Mouse (Mus musculus) left cerebral cortex, postnatal 4 days (tissue): ENCODE data around the gene Ccl25. TPM values are rescaled to one million over a fixed set of nuclear protein-coding genes. Genes with fewer than 3 reads are reported as not detected.
A peak's percentile ranks its signal among the peaks of the same experiment; 100 is the strongest.
"Not testable (repeated sequence)": the region's sequence is repeated elsewhere in the genome, so short reads cannot be mapped to it uniquely, and the experiment has no call there.

Experiments
- DNase-seq: peaks from one replicate; pipeline ENCODE4 v3.0.0-alpha.2; 2022
- intact Hi-C: fragments of 180-260 bp; cut with DNase I; formaldehyde crosslinking; loops from one replicate; pipeline ENCODE4 v1.15.1; 2025
- total RNA-seq, 2 experiments: library from RNA; stranded (reverse); gene quantifications; 2 replicates each; pipeline ENCODE4 v1.2.3; 2021

The Ccl25 gene
- total RNA-seq, 2 experiments from 2014 or later = 22.2 to 27.5 TPM

GRCm38 (mm10) chr8:4335678-4336077, 10.7 kb downstream of the Ccl25 start:
- DNase-seq = no peak
- intact Hi-C loops = no loop called here

DNA sequence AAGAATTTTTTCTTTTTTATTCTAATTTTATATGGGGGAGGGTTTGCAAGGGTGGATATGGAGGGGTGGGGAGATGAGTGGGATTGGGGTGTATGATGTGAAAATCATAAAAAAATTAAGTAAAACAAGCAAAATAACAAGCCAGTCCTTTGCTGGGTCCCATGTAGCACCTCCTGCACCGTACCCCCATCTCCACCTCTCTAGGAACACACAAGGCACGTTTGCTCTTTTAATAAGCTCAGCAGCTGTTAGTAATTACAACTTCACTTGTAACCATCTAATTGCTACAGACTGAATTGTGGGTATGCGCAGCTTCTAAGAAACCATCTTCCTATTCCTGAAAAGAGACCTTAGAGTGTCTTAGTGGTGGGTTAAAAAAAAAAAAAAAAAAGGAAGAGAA, 15.2 kb downstream of the Ccl25 start:
- intact Hi-C loops = no loop called here
- no peak for DNase-seq

DNA sequence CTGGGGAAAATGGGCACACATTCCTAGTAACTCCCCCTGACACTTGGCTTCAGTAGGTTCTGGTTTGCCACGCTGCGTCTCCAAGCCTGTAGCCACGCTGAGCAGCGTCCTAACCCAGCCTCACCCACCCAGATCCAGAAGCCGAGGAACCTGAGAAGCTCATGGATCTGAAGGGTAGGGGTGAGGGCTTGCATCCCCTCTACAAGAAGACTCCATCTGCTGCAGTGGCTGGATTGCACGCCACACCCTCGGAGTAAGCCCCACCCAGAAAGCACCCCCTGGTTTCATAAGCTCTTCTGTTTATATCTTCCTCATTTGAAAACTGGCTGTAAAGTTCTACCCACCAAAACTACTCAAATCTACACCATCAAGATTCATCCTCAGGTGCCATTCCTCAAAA, 22.7 kb downstream of the Ccl25 start:
- intact Hi-C loops = no loop called here
- DNase-seq = no peak

- DNase-seq = no peak
- intact Hi-C loops = no loop called here
Measured at GRCm38 (mm10) chr8:4348275-4348674, 23.3 kb downstream of the Ccl25 start.

GRCm38 (mm10) chr8:4349335-4349734, 24.3 kb downstream of the Ccl25 start:
- DNase-seq = no peak
- intact Hi-C loops = no loop called here

- no peak for DNase-seq
- intact Hi-C loops = no loop called here
Measured at GRCm38 (mm10) chr8:4350618-4351017, 25.6 kb downstream of the Ccl25 start.

GRCm38 (mm10) chr8:4352562-4352961, 27.6 kb downstream of the Ccl25 start:
- intact Hi-C loops, DNase-seq: not testable (repeated sequence)

DNA sequence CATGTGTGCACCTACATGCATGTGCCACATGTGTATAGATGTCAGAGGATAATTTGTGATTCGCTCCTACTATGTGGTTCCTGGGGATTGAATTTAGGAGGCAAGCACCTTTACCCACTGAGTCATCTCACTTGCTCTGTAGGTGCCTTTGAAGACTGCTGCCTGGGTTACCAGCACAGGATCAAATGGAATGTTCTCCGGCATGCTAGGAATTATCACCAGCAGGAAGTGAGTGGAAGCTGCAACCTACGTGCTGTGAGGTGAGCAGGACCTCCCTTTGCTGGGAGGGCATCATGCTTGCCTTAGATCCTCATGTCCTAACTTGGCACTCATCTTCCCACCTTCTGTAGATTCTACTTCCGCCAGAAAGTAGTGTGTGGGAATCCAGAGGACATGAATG, 28.7 kb downstream of the Ccl25 start:
- DNase-seq = no peak
- intact Hi-C loops = no loop called here

DNA sequence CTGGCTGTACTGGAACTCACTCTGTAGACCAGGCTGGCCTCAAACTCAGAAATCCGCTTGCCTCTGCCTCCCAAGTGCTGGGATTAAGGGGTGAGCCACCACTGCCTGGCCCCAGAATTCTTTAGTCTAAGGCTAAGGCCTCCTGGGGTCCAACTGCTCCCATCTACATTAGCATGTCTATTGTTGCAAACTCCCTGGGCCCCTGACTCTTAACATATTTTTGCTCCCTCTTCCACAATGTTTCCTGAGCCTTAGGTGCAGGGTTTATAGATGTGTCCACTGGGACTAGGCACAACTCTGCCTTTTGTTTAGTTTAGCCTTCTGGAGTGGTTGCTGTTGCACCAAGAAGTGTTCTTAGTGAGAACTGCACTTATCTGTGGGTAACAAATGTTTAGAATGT, 29.5 kb downstream of the Ccl25 start:
- no peak for DNase-seq
- intact Hi-C loops = no loop called here

- no peak for DNase-seq
- intact Hi-C loops = no loop called here
Measured at GRCm38 (mm10) chr8:4355455-4355854, 30.4 kb downstream of the Ccl25 start.

DNA sequence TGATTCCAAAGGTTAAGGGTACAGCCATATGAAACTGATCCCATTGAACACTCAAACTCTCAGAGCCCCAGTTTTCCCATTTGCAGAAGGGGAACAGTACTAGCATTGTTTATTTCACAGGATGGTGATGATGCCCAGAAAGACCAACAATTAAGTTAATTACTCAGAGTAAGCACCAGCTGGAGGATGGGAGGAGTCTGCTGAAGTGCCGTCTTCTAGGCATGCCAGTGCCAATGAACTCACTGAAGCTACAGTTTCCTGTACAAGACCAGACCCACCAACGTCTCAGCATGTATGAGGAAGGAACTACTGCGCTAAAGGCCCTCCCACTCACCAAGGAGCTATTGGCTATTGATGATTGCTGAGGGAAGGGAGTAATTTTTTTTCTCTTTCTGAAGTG, 34.4 kb downstream of the Ccl25 start:
- no peak for DNase-seq
- intact Hi-C loops = no loop called here

GRCm38 (mm10) chr8:4360922-4361321, 35.9 kb downstream of the Ccl25 start:
- intact Hi-C loops = no loop called here
- DNase-seq = no peak

- DNase-seq = no peak
- intact Hi-C loops = no loop called here
Measured at GRCm38 (mm10) chr8:4366189-4366588, 41.2 kb downstream of the Ccl25 start.

GRCm38 (mm10) chr8:4367808-4368207, 42.8 kb downstream of the Ccl25 start:
- intact Hi-C loops = no loop called here
- peak; percentile 69 for DNase-seq

- intact Hi-C loops = no loop called here
Measured at GRCm38 (mm10) chr8:4368470-4368869, 43.5 kb downstream of the Ccl25 start.

DNA sequence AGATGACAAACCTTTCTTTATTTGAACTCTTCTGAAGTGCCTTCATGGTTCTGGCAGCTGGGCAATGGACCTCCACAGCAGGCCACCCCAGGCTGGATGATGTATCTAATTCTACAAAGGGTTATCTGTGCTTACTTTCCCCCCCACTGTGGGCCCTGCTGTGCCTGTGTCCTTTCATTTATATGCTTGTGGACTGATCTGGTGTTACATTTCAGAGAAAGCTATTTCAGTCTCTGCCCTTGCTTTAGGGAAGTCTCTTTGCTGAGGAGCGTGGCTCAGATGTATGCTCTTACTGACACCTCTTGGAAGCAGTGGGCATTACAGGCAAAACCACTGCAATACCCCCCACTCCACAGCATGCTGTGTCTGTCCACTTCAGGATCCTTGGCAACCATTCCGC, 45.1 kb downstream of the Ccl25 start:
- intact Hi-C loops = no loop called here
- peak; percentile 18 for DNase-seq

More at GRCm38 (mm10) chr8:4368470-4368869, 43.5 kb downstream of the Ccl25 start:
- DNase-seq = no peak

DNA sequence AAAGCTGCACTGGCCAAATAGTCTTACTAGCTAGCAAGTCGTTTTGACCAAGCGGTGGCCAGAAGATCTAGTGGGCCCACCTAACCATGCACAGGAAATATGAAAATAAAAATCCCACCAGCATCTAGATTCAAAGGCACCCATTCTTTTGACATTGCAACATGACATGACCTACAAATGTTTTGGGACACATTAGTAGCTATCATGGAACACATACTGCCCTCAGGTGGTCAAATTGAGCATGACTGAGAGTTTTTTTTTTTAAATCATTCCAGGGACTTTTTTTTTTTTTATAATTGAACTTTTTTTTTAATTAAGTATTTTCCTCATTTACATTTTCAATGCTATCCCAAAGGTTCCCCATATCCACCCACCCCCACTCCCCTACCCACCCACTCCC, 47.6 kb downstream of the Ccl25 start:
- no peak for DNase-seq
- intact Hi-C loops = no loop called here

DNA sequence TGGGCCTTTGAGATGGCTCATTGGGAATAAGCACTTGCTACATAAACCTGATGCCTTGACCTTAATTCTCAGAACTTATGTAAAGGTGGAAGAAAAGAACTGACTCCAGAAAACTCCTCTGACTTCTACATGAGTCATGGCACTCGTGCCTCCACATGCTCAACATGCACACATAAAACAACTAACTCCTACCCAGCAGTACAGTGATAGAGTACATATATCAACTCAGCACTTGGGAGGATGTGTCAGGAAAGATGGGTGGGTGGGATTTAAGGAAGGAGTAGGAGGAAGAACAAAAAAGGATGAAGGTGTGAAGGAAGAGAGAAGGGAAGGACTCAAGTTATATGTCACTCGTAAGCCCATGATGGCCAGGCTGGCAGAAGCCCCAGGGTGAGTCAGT, 76.4 kb downstream of the Ccl25 start:
- intact Hi-C loops = no loop called here
- no peak for DNase-seq

DNA sequence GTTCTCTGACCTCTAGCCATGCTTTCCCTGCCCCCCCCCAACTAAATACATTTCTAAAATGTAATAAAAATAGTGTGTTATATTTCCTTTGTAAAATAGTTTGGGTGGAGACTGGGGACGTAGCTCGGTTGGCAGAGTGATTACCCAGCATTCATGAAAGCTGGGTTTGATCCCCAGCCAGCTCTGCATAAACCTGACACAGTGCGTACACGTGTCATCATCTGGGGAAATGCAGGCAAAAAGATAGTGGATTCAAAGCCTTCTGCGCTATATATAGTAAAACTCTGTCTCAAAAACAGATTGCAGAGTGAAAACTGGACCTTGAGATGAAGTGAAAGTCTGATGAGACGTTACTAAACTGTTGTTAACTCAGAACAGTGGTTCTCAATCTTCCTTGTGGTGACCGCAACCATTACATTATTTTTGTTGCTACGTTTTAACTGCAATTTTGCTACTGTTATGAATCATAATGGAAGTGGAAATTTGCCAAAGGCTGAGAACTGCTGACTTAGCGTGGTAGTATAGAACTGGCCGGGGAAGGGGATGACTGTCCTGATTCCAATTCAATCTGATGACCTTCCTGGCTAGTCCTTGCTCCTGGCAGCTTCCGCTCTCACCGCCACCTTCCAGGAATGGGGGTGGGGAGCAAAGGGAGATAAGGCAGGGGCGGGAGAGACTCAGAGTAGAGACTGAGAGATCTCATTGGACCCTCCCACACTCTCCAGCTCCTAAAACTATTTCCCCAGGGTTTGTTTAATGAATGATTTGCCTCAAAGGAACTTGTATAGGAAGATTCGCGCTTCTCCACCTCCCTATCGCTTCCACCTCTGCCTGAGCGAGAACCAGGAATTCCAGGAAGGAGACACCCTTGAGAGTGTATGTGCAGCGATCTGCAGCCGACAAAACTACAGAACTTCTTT, 79.2 kb downstream of the Ccl25 start:
- DNase-seq = no peak
- intact Hi-C loops = no loop called here

- DNase-seq = peak; percentile 20
- intact Hi-C loops = no loop called here
Measured at GRCm38 (mm10) chr8:4404880-4405261, 79.9 kb downstream of the Ccl25 start.

- DNase-seq, intact Hi-C loops: not testable (repeated sequence)
Measured at GRCm38 (mm10) chr8:4408425-4408824, 83.4 kb downstream of the Ccl25 start.
